Mouse (Mus musculus): ENCODE results near the gene Trim11.

DNA sequence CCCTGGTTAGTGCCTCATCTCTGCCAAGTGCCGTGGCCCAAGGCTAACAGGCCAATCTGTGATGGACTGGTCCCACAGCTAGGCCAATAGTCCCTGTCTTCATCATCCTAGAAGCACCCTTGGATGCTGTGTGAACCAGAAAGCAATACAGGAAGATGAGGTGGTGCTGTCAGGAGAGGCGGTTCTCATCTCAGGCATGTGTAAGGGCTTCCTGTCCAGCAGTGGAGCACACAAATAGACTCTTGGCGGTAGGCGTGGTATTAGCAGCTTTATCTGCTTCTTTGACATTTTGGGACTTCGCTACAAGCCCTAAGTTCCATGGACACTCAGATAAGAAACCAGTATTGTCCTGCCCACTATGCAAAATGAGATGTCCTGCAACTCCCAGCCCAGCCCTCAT lies 19.6 kb downstream of the Trim11 start:
- TF ChIP-seq GATA1 (IDR thresholded peaks at IDR 0.05; ENCODE audit: low read length) (no peak), TAL1 (IDR thresholded peaks at IDR 0.05; ENCODE audit: low read length) (no peak)

Data from erythroblast, embryonic 14.5 days (primary cell).